Mouse (Mus musculus) CH12.LX (cell line): ENCODE measurements at regions not wholly inside any gene's neighbourhood (a gene's known extent, or its start where the extent isn't known, plus 50 kb on each side); places are given as distances from the start of the nearest gene placed in this dataset.

ENCODE experiments used
- DNase-seq: peaks from one replicate; pipeline ENCODE4 v3.0.0-alpha.2; 2013; ENCODE audit errors: extremely low read depth
- H3K27ac ChIP-seq: 2 replicates; pipeline ENCODE4 v1.5.1; 2012; ENCODE audit warnings: low read depth, mild to moderate bottlenecking, control low read depth, moderate library complexity; ENCODE audit not compliant: insufficient read depth
- H3K27me3 ChIP-seq: replicated peaks from 2 replicates; pipeline ENCODE3; 2012; ENCODE audit warnings: inconsistent platforms
- H3K36me3 ChIP-seq, 2 experiments: replicated peaks in 1 of 2; 2 replicates each; pipeline versions ENCODE3 to v1.6.1; 2012; ENCODE audit warnings: inconsistent platforms in 1 of 2, low read length in 1 of 2, mild to moderate bottlenecking in 1 of 2, mixed read lengths in 1 of 2, moderate library complexity in 1 of 2; ENCODE audit not compliant: control insufficient read depth in 1 of 2, insufficient read depth in 1 of 2
- H3K4me1 ChIP-seq, 2 experiments: 2 replicates each; pipeline ENCODE4 v1.6.1; 2012; ENCODE audit warnings: inconsistent platforms in 1 of 2, moderate library complexity in 1 of 2; ENCODE audit not compliant: insufficient read depth in 2 of 2, control insufficient read depth in 1 of 2
- H3K4me2 ChIP-seq: 2 replicates; pipeline ENCODE4 v1.6.1; 2012; ENCODE audit warnings: low read depth, mild to moderate bottlenecking, control low read depth; ENCODE audit not compliant: poor library complexity, insufficient read depth, severe bottlenecking
- H3K4me3 ChIP-seq, 3 experiments: fragments of 150-350 bp in 1 of 3; sonication (generic) in 1 of 3; replicated peaks in 1 of 3; 2 replicates each; pipeline versions ENCODE3 to v1.5.1; 2011 to 2012; ENCODE audit warnings: low read depth in 2 of 3, low read length in 2 of 3, mild to moderate bottlenecking in 2 of 3, moderate library complexity in 2 of 3, control low read depth in 1 of 3, improper control_type of control experiment in 1 of 3, inconsistent platforms in 1 of 3, mixed read lengths in 1 of 3; ENCODE audit not compliant: poor library complexity in 1 of 3
- H3K79me2 ChIP-seq: replicated peaks from 2 replicates; pipeline ENCODE4 v1.6.1; 2012; ENCODE audit warnings: mild to moderate bottlenecking, moderate library complexity; ENCODE audit not compliant: control insufficient read depth, poor library complexity, insufficient read depth, severe bottlenecking; ENCODE audit errors: extremely low read depth
- H3K9ac ChIP-seq: 2 replicates; pipeline ENCODE4 v1.6.1; 2012; ENCODE audit warnings: low read depth, mild to moderate bottlenecking, control low read depth, moderate library complexity; ENCODE audit not compliant: insufficient read depth
- H3K9me3 ChIP-seq: replicated peaks from 2 replicates; pipeline ENCODE3; 2012; ENCODE audit warnings: low read length, inconsistent platforms, mixed read lengths
- E2F4 ChIP-seq: IDR thresholded peaks from 2 replicates; pipeline ENCODE4 v1.6.1; 2011; ENCODE audit warnings: low read depth, low read length, improper control_type of control experiment; ENCODE audit not compliant: insufficient replicate concordance
- HCFC1 ChIP-seq: IDR thresholded peaks from 2 replicates; pipeline ENCODE4 v1.6.1; 2012; ENCODE audit warnings: low read depth, mild to moderate bottlenecking, inconsistent platforms, low read length, improper control_type of control experiment
- JUN ChIP-seq: IDR thresholded peaks from 2 replicates; pipeline ENCODE4 v1.6.1; 2011; ENCODE audit warnings: low read depth, mild to moderate bottlenecking, low read length, improper control_type of control experiment, moderate library complexity; ENCODE audit not compliant: insufficient read depth
- KAT2A ChIP-seq: IDR thresholded peaks from 2 replicates; pipeline ENCODE4 v1.6.1; 2012; ENCODE audit warnings: low read length, improper control_type of control experiment, inconsistent platforms; ENCODE audit not compliant: insufficient replicate concordance
- MEF2A ChIP-seq: IDR thresholded peaks from 2 replicates; pipeline ENCODE4 v1.6.1; 2014; ENCODE audit warnings: low read depth, mild to moderate bottlenecking, inconsistent platforms, low read length, improper control_type of control experiment, borderline replicate concordance
- MXI1 ChIP-seq: IDR thresholded peaks from 2 replicates; pipeline ENCODE4 v1.6.1; 2011; ENCODE audit warnings: mild to moderate bottlenecking, low read depth, low read length, improper control_type of control experiment
- MYC ChIP-seq: IDR thresholded peaks from 2 replicates; pipeline ENCODE4 v1.6.1; 2011; ENCODE audit warnings: low read depth, mild to moderate bottlenecking, improper control_type of control experiment, low read length
- NRF1 ChIP-seq: IDR thresholded peaks from 2 replicates; pipeline ENCODE4 v1.6.1; 2014; ENCODE audit warnings: low read depth, mild to moderate bottlenecking, inconsistent platforms, low read length, improper control_type of control experiment, moderate library complexity
- POLR2A ChIP-seq: IDR thresholded peaks from 2 replicates; pipeline ENCODE4 v1.6.1; 2011; ENCODE audit warnings: low read depth, mild to moderate bottlenecking, improper control_type of control experiment, low read length
- RCOR1 ChIP-seq: conservative IDR thresholded peaks from 2 replicates; pipeline ENCODE4 v1.6.1; 2012; ENCODE audit warnings: low read depth, mild to moderate bottlenecking, inconsistent platforms, low read length, improper control_type of control experiment
- TCF12 ChIP-seq: IDR thresholded peaks from 2 replicates; pipeline ENCODE4 v1.6.1; 2014; ENCODE audit warnings: low read depth, mild to moderate bottlenecking, inconsistent platforms, low read length, improper control_type of control experiment
- UBTF ChIP-seq: IDR thresholded peaks from 2 replicates; pipeline ENCODE4 v1.6.1; 2012; ENCODE audit warnings: low read depth, mild to moderate bottlenecking, inconsistent platforms, low read length, improper control_type of control experiment, moderate library complexity
- ZC3H11A ChIP-seq: IDR thresholded peaks from 2 replicates; pipeline ENCODE4 v1.6.1; 2012; ENCODE audit warnings: low read depth, mild to moderate bottlenecking, inconsistent platforms, low read length, improper control_type of control experiment
- ZKSCAN1 ChIP-seq: IDR thresholded peaks from 2 replicates; pipeline ENCODE4 v1.6.1; 2012; ENCODE audit warnings: low read depth, inconsistent platforms, low read length, improper control_type of control experiment, borderline replicate concordance
- dilution Hi-C: fragments of 300-500 bp; cut with MboI; formaldehyde crosslinking; loops from 2 replicates; pipeline ENCODE4 v1.14.3; 2020; ENCODE audit warnings: low sequenced_read_pairs; ENCODE audit not compliant: extremely low pct_unique_long_range_greater_than_20kb, extremely low pct_ligation_motif_present
- in situ Hi-C: fragments of 300-500 bp; cut with MboI; formaldehyde crosslinking; loops from 3 replicates; pipeline ENCODE4 v1.14.3; 2019; ENCODE audit warnings: low sequenced_read_pairs, low pct_ligation_motif_present, low pct_unique_long_range_greater_than_20kb, mixed read lengths

- Histone ChIP-seq H3K36me3 (no peaks in the 10 kb centered on the region), H3K4me3 (no peak overlapping the region), H3K4me1 (no peaks in the 10 kb centered on the region), H3K79me2 (no peaks in the 10 kb centered on the region), H3K4me2 (no peak overlapping the region), H3K27me3 (no peaks in the 10 kb centered on the region)
- in situ Hi-C loops, result no loop called here
- TF ChIP-seq E2F4, result no peak
- no peak for TF ChIP-seq UBTF
- TF ChIP-seq RCOR1, result no peak
- TF ChIP-seq, all 38 proteins: peak for 0
- Histone ChIP-seq H3K9me3 (no peaks in the 10 kb centered on the region), H3K27ac (no peak overlapping the region), H3K9ac (no peak overlapping the region)
- DNase-seq, result no peak
- dilution Hi-C loops, result no loop called here
Measured at GRCm38 (mm10) chr13:6119703-6120102, 258.4 kb downstream of the Klf6 start.

DNA sequence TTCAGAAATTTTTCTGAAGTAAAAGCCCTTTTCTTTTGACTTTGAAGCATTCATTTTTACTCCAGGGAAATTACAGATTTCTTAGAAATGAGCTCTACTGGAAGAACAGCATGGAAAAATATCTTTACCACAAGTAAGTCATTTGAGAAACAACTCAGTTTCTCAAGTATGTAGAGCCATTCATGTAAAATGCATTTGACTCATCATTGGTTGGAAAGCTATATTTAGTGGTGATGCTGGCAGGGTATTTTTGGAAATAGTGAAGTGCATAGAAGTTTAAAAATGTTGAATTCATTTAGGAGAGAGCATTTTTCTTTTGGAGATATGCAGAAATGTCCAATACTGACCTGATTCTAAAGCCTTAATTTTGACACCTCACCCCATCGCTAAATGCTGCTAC is 266.0 kb downstream of the Klf6 start:
- no peaks in the 10 kb centered on the region for H3K79me2 ChIP-seq
- H3K9ac ChIP-seq, result no peak overlapping the region
- no peaks in the 10 kb centered on the region for H3K36me3 ChIP-seq
- H3K4me3 ChIP-seq, result no peak overlapping the region
- in situ Hi-C loops (no loop called here), dilution Hi-C loops (no loop called here)
- H3K27ac ChIP-seq, result no peak overlapping the region
- peak; percentile 2 for DNase-seq
- H3K4me2 ChIP-seq, result no peak overlapping the region
- no peak for TF ChIP-seq KAT2A
- no peak for TF ChIP-seq ZKSCAN1
- peak; percentile 43; the same call in 1 of the 2 replicates for TF ChIP-seq MEF2A
- no peaks in the 10 kb centered on the region for H3K4me1 ChIP-seq
- H3K9me3 ChIP-seq, result no peaks in the 10 kb centered on the region
- H3K27me3 ChIP-seq, result no peaks in the 10 kb centered on the region

- H3K27me3 ChIP-seq, result no peaks in the 10 kb centered on the region
- no peaks in the 10 kb centered on the region for H3K79me2 ChIP-seq
- H3K4me1 ChIP-seq, result no peaks in the 10 kb centered on the region
- dilution Hi-C loops, result no loop called here
- DNase-seq, result no peak
- no peak overlapping the region for H3K27ac ChIP-seq
- TF ChIP-seq HCFC1 (no peak), MXI1 (no peak), ZC3H11A (no peak), NRF1 (no peak), ZKSCAN1 (no peak), POLR2A (no peak), MYC (no peak), MEF2A (no peak), JUN (no peak), TCF12 (no peak)
- no peak overlapping the region for H3K4me3 ChIP-seq
- H3K36me3 ChIP-seq, result no peaks in the 10 kb centered on the region
- no peak overlapping the region for H3K4me2 ChIP-seq
- no peaks in the 10 kb centered on the region for H3K9me3 ChIP-seq
- in situ Hi-C loops, result no loop called here
- H3K9ac ChIP-seq, result no peak overlapping the region
Measured at GRCm38 (mm10) chr13:6128903-6129302, 267.6 kb downstream of the Klf6 start.
